Mouse (Mus musculus): ENCODE measurements around the gene Gpr12. TPM values are rescaled to one million over a fixed set of nuclear protein-coding genes. Genes with fewer than 3 reads are reported as not detected.

Gene Gpr12
- total and polyA plus RNA-seq, 3 experiments = not detected

DNA sequence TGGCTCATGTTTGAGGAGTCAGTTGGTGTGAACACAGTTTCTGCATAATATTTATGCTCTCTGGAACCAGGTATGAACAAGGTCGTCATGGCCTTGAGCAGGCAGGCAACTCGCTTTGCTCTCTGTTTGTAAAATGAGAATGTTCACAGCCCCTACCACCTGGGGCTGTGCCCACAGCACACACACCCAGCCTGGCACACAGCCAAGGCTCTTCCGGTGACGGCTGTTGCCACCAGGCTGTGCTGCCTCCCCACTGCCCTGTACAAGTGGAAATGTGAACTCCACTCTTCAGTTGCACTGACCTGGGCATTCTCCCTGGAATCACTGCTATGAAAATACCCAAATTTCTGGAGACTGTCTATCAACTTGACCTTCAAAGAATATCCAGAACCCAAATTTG is 5.9 kb upstream of the Gpr12 start:
- no peaks in the 10 kb centered on the region for H3K9me3 ChIP-seq (replicated peaks; ENCODE audit: insufficient read depth, low read length)

DNA sequence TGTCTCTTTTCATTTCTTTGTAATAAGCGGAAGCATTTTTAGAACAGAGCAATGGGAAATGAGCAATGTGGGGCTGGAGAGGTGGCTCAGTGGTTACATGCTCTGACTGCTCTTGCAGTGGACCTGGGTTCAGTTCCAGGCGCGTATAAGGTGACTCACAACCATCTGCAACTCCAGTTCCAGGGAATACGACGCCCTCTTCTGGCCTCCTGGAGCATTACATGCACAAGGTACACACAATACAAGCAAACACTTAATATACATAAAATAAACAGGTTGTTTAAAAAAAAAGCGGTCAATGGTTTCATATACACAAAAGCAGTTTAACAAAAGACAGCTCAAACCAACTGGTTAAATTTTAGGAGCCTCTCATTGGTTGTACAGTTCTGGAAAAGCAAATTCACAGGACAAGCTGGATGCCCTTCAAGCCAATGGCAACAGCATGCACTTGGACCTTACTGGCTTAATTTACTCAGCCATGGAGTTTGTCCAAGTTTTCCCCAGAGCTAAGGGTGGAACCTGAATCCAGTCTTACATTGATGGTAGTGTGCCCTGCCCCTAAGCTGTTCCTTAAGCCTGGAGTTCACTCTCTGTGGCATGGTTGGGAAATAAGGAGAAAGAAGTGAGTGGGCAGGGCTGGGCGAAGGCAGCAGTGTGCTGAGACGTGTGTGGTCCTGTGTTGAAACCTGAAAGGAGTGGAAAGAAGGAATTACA is 1.5 kb upstream of the Gpr12 start:
- DNase-seq (ENCODE audit: low read depth, low spot score) = no peak
- no peak overlapping the region for H3K27ac ChIP-seq (ENCODE audit: control insufficient read depth, low read depth, low read length)
- no peaks in the 10 kb centered on the region for H3K27me3 ChIP-seq (ENCODE audit: control insufficient read depth in 1 of 2, insufficient read depth in 2 of 2, low read length in 2 of 2)
- H3K9me3 ChIP-seq (replicated peaks; ENCODE audit: insufficient read depth, low read length) = no peaks in the 10 kb centered on the region
- H3K4me3 ChIP-seq (ENCODE audit: control insufficient read depth in 1 of 2, insufficient read depth in 1 of 2, low read depth in 2 of 2, low read length in 2 of 2) = no peak overlapping the region
- no peaks in the 10 kb centered on the region for H3K36me3 ChIP-seq (ENCODE audit: control insufficient read depth in 1 of 2, insufficient read depth in 2 of 2, low read length in 2 of 2)
- TF ChIP-seq MYC (IDR thresholded peaks at IDR 0.05; ENCODE audit: low read depth, low read length) (no peak), POLR2A (IDR thresholded peaks at IDR 0.05; ENCODE audit: control insufficient read depth in 1 of 2, insufficient read depth in 1 of 2, low read depth in 1 of 2, low read length in 2 of 2, poor library complexity in 1 of 2) (no peak), TAL1 (IDR thresholded peaks at IDR 0.05; ENCODE audit: low read length) (no peak), CHD2 (IDR thresholded peaks at IDR 0.05; ENCODE audit: low read length) (no peak), BHLHE40 (IDR thresholded peaks at IDR 0.05; ENCODE audit: borderline replicate concordance, low read depth, low read length) (no peak), MEF2A (IDR thresholded peaks at IDR 0.05; ENCODE audit: extremely low read depth, insufficient replicate concordance, low read depth, low read length, poor library complexity, severe bottlenecking) (no peak), CTCF (IDR thresholded peaks at IDR 0.05 in 2 of 3, conservative IDR thresholded peaks at IDR 0.05 in 1 of 3; ENCODE audit: control insufficient read depth in 1 of 3, insufficient read depth in 1 of 3, low read depth in 2 of 3, low read length in 3 of 3, poor library complexity in 1 of 3, severe bottlenecking in 1 of 3) (no peak), TBP (IDR thresholded peaks at IDR 0.05; ENCODE audit: low read depth, low read length) (no peak), MAX (IDR thresholded peaks at IDR 0.05; ENCODE audit: low read length) (no peak), MAFK (IDR thresholded peaks at IDR 0.05; ENCODE audit: borderline replicate concordance, low read depth, low read length) (no peak), GATA1 (IDR thresholded peaks at IDR 0.05; ENCODE audit: low read depth, low read length) (no peak), MYB (IDR thresholded peaks at IDR 0.05; ENCODE audit: low read depth, low read length) (no peak), POLR2AphosphoS5 (IDR thresholded peaks at IDR 0.05; ENCODE audit: borderline replicate concordance, low read depth, low read length) (no peak), ZNF384 (IDR thresholded peaks at IDR 0.05; ENCODE audit: low read depth, low read length) (no peak), NELFE (IDR thresholded peaks at IDR 0.05; ENCODE audit: low read depth, low read length) (no peak), EP300 (IDR thresholded peaks at IDR 0.05; ENCODE audit: low read depth in 1 of 2, low read length in 2 of 2) (no peak), RCOR1 (IDR thresholded peaks at IDR 0.05; ENCODE audit: low read depth, low read length) (no peak)
- no peaks in the 10 kb centered on the region for H3K79me2 ChIP-seq (ENCODE audit: control insufficient read depth, insufficient read depth, low read length, poor library complexity)
- no peak overlapping the region for H3K9ac ChIP-seq (ENCODE audit: control insufficient read depth, low read depth, low read length, poor library complexity, severe bottlenecking)
- H3K4me1 ChIP-seq (ENCODE audit: control insufficient read depth in 1 of 2, insufficient read depth in 2 of 2, low read length in 2 of 2) = no peaks in the 10 kb centered on the region

More for the DNA sequence above, 5.9 kb upstream of the Gpr12 start:
- Histone ChIP-seq H3K27me3 (ENCODE audit: control insufficient read depth in 1 of 2, insufficient read depth in 2 of 2, low read length in 2 of 2) (no peaks in the 10 kb centered on the region), H3K79me2 (ENCODE audit: control insufficient read depth, insufficient read depth, low read length, poor library complexity) (no peaks in the 10 kb centered on the region), H3K4me3 (ENCODE audit: control insufficient read depth in 1 of 2, insufficient read depth in 1 of 2, low read depth in 2 of 2, low read length in 2 of 2) (no peak overlapping the region), H3K9ac (ENCODE audit: control insufficient read depth, low read depth, low read length, poor library complexity, severe bottlenecking) (no peak overlapping the region), H3K27ac (ENCODE audit: control insufficient read depth, low read depth, low read length) (no peak overlapping the region), H3K4me1 (ENCODE audit: control insufficient read depth in 1 of 2, insufficient read depth in 2 of 2, low read length in 2 of 2) (no peaks in the 10 kb centered on the region), H3K36me3 (ENCODE audit: control insufficient read depth in 1 of 2, insufficient read depth in 2 of 2, low read length in 2 of 2) (no peaks in the 10 kb centered on the region)
- TF ChIP-seq E2F4 (IDR thresholded peaks at IDR 0.05; ENCODE audit: borderline replicate concordance, low read depth, low read length) = no peak
- TF ChIP-seq MEF2A (IDR thresholded peaks at IDR 0.05; ENCODE audit: extremely low read depth, insufficient replicate concordance, low read depth, low read length, poor library complexity, severe bottlenecking) = no peak
- TF ChIP-seq RCOR1 (IDR thresholded peaks at IDR 0.05; ENCODE audit: low read depth, low read length) = no peak
- no peak for TF ChIP-seq CHD2 (IDR thresholded peaks at IDR 0.05; ENCODE audit: low read length)
- TF ChIP-seq BHLHE40 (IDR thresholded peaks at IDR 0.05; ENCODE audit: borderline replicate concordance, low read depth, low read length) = no peak
- TF ChIP-seq RAD21 (IDR thresholded peaks at IDR 0.05; ENCODE audit: low read depth, low read length) = no peak
- no peak for TF ChIP-seq TCF12 (IDR thresholded peaks at IDR 0.05; ENCODE audit: low read depth, low read length)
- TF ChIP-seq SMC3 (IDR thresholded peaks at IDR 0.05; ENCODE audit: low read depth, low read length) = no peak
- TF ChIP-seq CTCF (IDR thresholded peaks at IDR 0.05 in 2 of 3, conservative IDR thresholded peaks at IDR 0.05 in 1 of 3; ENCODE audit: control insufficient read depth in 1 of 3, insufficient read depth in 1 of 3, low read depth in 2 of 3, low read length in 3 of 3, poor library complexity in 1 of 3, severe bottlenecking in 1 of 3) = no peak
- TF ChIP-seq JUND (IDR thresholded peaks at IDR 0.05; ENCODE audit: low read depth, low read length) = no peak
- TF ChIP-seq NRF1 (IDR thresholded peaks at IDR 0.05; ENCODE audit: insufficient read depth, low read depth, low read length, poor library complexity, severe bottlenecking) = no peak
- TF ChIP-seq CHD1 (IDR thresholded peaks at IDR 0.05; ENCODE audit: low read depth, low read length) = no peak
- no peak for TF ChIP-seq ELF1 (IDR thresholded peaks at IDR 0.05; ENCODE audit: low read depth, low read length)
- no peak for TF ChIP-seq POLR2AphosphoS2 (IDR thresholded peaks at IDR 0.05; ENCODE audit: low read length)
- no peak for TF ChIP-seq USF1 (IDR thresholded peaks at IDR 0.05; ENCODE audit: low read depth, low read length)
- TF ChIP-seq ZNF384 (IDR thresholded peaks at IDR 0.05; ENCODE audit: low read depth, low read length) = no peak
- no peak for DNase-seq (ENCODE audit: low read depth, low spot score)
